Mouse (Mus musculus) cerebellum, adult 18-20 months (tissue): ENCODE measurements around the gene Glcci1.

ENCODE experiments used
- DNase-seq, 2 experiments: peaks; one replicate each; pipeline ENCODE4 v3.0.0; 2021

Glcci1 gene

GRCm38 (mm10) chr6:8556849-8557571 is 47.6 kb downstream of the Glcci1 start:
- DNase-seq = no peak

- no peak for DNase-seq
Measured at GRCm38 (mm10) chr6:8560682-8561081, 51.3 kb downstream of the Glcci1 start.

GRCm38 (mm10) chr6:8582377-8582776 is 73.0 kb downstream of the Glcci1 start:
- peak; percentile 20 to 22 for DNase-seq

GRCm38 (mm10) chr6:8583892-8584291 is 74.5 kb downstream of the Glcci1 start:
- no peak for DNase-seq

- peak in 1 of 2 experiments; percentile 29 for DNase-seq
Measured at GRCm38 (mm10) chr6:8591665-8592064, 82.3 kb downstream of the Glcci1 start.

- DNase-seq = no peak
Measured at GRCm38 (mm10) chr6:8617369-8617768, 108.0 kb downstream of the Glcci1 start.

GRCm38 (mm10) chr6:8619582-8620350 is 110.4 kb downstream of the Glcci1 start:
- DNase-seq = peak; percentile 56 to 69

GRCm38 (mm10) chr6:8623045-8623444 is 113.6 kb downstream of the Glcci1 start:
- DNase-seq = peak; percentile 17 to 20

- peak in 1 of 2 experiments; percentile 1 for DNase-seq
Measured at GRCm38 (mm10) chr6:8628226-8628625, 118.8 kb downstream of the Glcci1 start.

- DNase-seq = peak in 1 of 2 experiments; percentile 0
Measured at GRCm38 (mm10) chr6:8628715-8629267, 119.4 kb downstream of the Glcci1 start.

GRCm38 (mm10) chr6:8630531-8630930 is 121.1 kb downstream of the Glcci1 start:
- peak in 1 of 2 experiments; percentile 3 for DNase-seq

GRCm38 (mm10) chr6:8631362-8631761 is 122.0 kb downstream of the Glcci1 start:
- DNase-seq = no peak

GRCm38 (mm10) chr6:8631986-8632632 is 122.7 kb downstream of the Glcci1 start:
- no peak for DNase-seq

GRCm38 (mm10) chr6:8632701-8633100 is 123.3 kb downstream of the Glcci1 start:
- DNase-seq = no peak

- peak in 1 of 2 experiments; percentile 4 for DNase-seq
Measured at GRCm38 (mm10) chr6:8638122-8638521, 128.7 kb downstream of the Glcci1 start.

GRCm38 (mm10) chr6:8638899-8639298 is 129.5 kb downstream of the Glcci1 start:
- DNase-seq = peak; percentile 40 to 50

- no peak for DNase-seq
Measured at GRCm38 (mm10) chr6:8639526-8639925, 130.1 kb downstream of the Glcci1 start.

GRCm38 (mm10) chr6:8640863-8641262 is 131.5 kb downstream of the Glcci1 start:
- no peak for DNase-seq

- no peak for DNase-seq
Measured at GRCm38 (mm10) chr6:8644703-8645102, 135.3 kb downstream of the Glcci1 start.

- DNase-seq = peak; percentile 38 to 43
Measured at GRCm38 (mm10) chr6:8645708-8646107, 136.3 kb downstream of the Glcci1 start.
